Mouse (Mus musculus): ENCODE data around the gene Mrgprb3. TPM values are rescaled to one million over a fixed set of nuclear protein-coding genes. Genes with fewer than 3 reads are reported as not detected.

Gene Mrgprb3
- not detected in 2 replicates for polyA plus RNA-seq (2016; fragmentation: Nextera tagmentation; extraction: Ambion mirVana)

- WGBS, result 89% methylated on average over 2 of the region's 2 CpGs
- no peak for DNase-seq (ENCODE audit: low spot score)
- Histone ChIP-seq H3K27ac (no peak within 1 kb of the TSS), H3K27me3 (ENCODE audit: insufficient read depth, poor library complexity, severe bottlenecking) (no peaks in the 10 kb centered on the region), H3K4me1 (replicated peaks) (no peaks in the 10 kb centered on the region), H3K4me3 (no peak within 1 kb of the TSS), H3K36me3 (no peaks in the 10 kb centered on the region), H3K9me3 (peaks cover 24% of the 10 kb centered on the region)
Measured at GRCm38 (mm10) chr7:48643711-48644110, at the start of gene Mrgprb3. Gene Mrgprb3, minus strand, starts transcription at chr7:48643811.

Other genes starting within 250 kb of the Mrgprb3 start
- not detected in 2 replicates for gene Mrgprb1, start 187.5 kb downstream of the Mrgprb3 start, polyA plus RNA-seq (2016; fragmentation: Nextera tagmentation; extraction: Ambion mirVana)
- gene Mrgprx2, start 144.5 kb downstream of the Mrgprb3 start, polyA plus RNA-seq (2016; fragmentation: Nextera tagmentation; extraction: Ambion mirVana), result not detected in 2 replicates
- gene Mrgprb2, start 85.7 kb downstream of the Mrgprb3 start, polyA plus RNA-seq (2016; fragmentation: Nextera tagmentation; extraction: Ambion mirVana), result not detected in 2 replicates
- 32.1 and 35.2 TPM in 2 replicates for gene Zdhhc13, start 145.2 kb upstream of the Mrgprb3 start, polyA plus RNA-seq (2016; fragmentation: Nextera tagmentation; extraction: Ambion mirVana)
- 0.44 TPM in 1 of 2 replicates, not detected in the other for gene Csrp3, start 204.2 kb upstream of the Mrgprb3 start, polyA plus RNA-seq (2016; fragmentation: Nextera tagmentation; extraction: Ambion mirVana)
- 15.7 and 17.4 TPM in 2 replicates for gene E2f8, start 237.8 kb upstream of the Mrgprb3 start, polyA plus RNA-seq (2016; fragmentation: Nextera tagmentation; extraction: Ambion mirVana)